Mouse (Mus musculus): ENCODE measurements around the gene Cracr2b. TPM values are rescaled to one million over a fixed set of nuclear protein-coding genes. Genes with fewer than 3 reads are reported as not detected.

Gene Cracr2b
- polyA plus RNA-seq, 1 experiment from 2014 or later, result 8.3 TPM

DNA sequence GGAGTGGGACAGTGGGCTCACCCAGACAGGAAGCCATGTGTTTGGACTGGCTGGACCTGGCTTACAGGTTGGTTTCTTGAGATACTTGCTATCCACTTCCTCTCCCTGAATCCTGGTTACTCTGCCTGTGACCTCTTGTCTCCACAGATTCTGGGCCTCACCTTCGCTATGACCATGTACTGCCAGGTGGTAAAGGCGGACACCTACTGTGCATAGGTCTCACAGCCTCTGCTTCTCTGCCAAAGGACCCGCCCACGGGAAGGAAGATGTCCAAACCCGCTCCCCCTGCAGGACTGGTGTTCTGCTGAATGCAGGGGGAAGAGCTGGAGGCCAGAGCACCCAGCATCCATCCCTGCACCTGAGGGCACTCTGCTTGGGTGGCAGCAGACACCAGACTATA, 31.8 kb downstream of the Cracr2b start:
- peaks cover 55% of the 10 kb centered on the region for H3K36me3 ChIP-seq (replicated peaks)
- WGBS, result 91% methylated on average over 5 of the region's 5 CpGs

DNA sequence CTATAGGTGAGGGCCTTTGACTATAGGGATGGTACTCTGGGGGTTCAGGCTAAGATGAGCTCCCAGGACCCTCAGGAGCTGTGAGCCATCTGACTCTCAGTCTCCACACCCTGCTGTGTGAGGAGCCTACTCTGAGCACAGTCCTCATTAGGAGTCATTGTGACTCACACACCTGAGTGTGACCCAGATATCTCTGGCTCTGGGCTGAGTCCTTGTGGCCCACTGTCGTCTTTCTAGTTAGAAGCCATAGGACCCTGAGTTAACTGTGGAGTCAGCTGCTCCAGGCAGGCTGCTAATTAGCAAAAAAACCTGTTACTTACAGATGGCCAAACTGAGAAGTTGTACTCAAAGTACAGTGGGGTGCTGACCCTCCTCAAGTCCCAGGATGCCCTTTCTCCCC, 32.8 kb downstream of the Cracr2b start:
- WGBS, result 82% methylated on average over 1 of the region's 1 CpGs
- H3K4me1 ChIP-seq, result no peaks in the 10 kb centered on the region
- H3K27ac ChIP-seq (replicated peaks), result no peak overlapping the region
- H3K27me3 ChIP-seq (replicated peaks; ENCODE audit: low read depth, poor library complexity, severe bottlenecking), result no peaks in the 10 kb centered on the region
- H3K9me3 ChIP-seq, result no peaks in the 10 kb centered on the region
- H3K4me3 ChIP-seq, result no peak overlapping the region
- H3K36me3 ChIP-seq (replicated peaks), result peaks cover 58% of the 10 kb centered on the region
- DNase-seq (ENCODE audit: low spot score), result no peak

More for the DNA sequence above, 31.8 kb downstream of the Cracr2b start:
- H3K4me1 ChIP-seq, result no peaks in the 10 kb centered on the region
- H3K4me3 ChIP-seq, result no peak overlapping the region
- no peaks in the 10 kb centered on the region for H3K9me3 ChIP-seq
- H3K27me3 ChIP-seq (replicated peaks; ENCODE audit: low read depth, poor library complexity, severe bottlenecking), result no peaks in the 10 kb centered on the region
- DNase-seq (ENCODE audit: low spot score), result no peak
- no peak overlapping the region for H3K27ac ChIP-seq (replicated peaks)

DNA sequence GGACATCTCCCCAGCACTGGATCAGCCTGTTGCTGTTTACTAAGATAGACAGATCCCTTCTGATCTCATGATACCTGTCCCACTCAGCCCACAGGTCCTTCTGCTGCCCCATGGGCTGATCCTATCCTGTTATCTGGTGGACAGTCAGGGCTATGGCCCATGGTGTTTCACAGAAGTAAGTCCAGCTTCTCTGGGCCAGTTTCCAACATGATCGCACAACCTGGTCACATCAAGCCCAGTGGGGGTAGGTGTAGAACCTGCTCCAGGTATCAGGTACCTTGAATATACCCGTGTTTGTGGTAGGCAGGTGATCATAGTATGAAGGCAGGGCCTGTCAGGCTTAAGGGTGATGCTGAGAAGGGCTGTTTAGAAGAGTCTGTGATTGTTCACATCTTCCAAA, 34.5 kb downstream of the Cracr2b start:
- Histone ChIP-seq H3K4me1 (no peaks in the 10 kb centered on the region), H3K27ac (replicated peaks) (no peak overlapping the region), H3K27me3 (replicated peaks; ENCODE audit: low read depth, poor library complexity, severe bottlenecking) (no peaks in the 10 kb centered on the region), H3K9me3 (no peaks in the 10 kb centered on the region), H3K36me3 (replicated peaks) (peaks cover 73% of the 10 kb centered on the region), H3K4me3 (no peak overlapping the region)
- WGBS, result 80% methylated on average over 2 of the region's 2 CpGs
- DNase-seq (ENCODE audit: low spot score), result no peak

DNA sequence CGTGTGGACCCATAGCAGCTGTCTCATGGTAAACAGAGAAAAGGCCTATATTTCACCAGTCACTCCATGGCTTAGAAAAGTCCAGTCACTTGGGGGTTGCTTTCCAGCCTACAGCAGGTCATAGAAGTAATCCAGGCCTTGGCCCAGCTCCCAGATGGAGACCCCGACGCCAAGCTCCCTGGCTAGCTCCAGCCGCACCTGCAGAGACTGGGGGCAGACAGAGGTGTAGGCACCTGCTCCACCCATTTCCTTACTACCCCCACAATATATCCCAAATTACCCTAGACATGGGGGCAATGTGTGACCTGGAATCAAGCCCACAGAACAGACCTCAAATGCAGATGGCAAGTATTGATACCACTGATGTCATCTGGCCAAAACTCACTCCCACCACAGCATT, 35.0 kb downstream of the Cracr2b start:
- DNase-seq (ENCODE audit: low spot score), result no peak
- H3K36me3 ChIP-seq (replicated peaks), result peaks cover 70% of the 10 kb centered on the region
- H3K4me3 ChIP-seq, result no peak overlapping the region
- 89% methylated on average over 4 of the region's 4 CpGs for WGBS
- no peaks in the 10 kb centered on the region for H3K9me3 ChIP-seq
- no peaks in the 10 kb centered on the region for H3K4me1 ChIP-seq
- H3K27me3 ChIP-seq (replicated peaks; ENCODE audit: low read depth, poor library complexity, severe bottlenecking), result no peaks in the 10 kb centered on the region
- H3K27ac ChIP-seq (replicated peaks), result no peak overlapping the region

DNA sequence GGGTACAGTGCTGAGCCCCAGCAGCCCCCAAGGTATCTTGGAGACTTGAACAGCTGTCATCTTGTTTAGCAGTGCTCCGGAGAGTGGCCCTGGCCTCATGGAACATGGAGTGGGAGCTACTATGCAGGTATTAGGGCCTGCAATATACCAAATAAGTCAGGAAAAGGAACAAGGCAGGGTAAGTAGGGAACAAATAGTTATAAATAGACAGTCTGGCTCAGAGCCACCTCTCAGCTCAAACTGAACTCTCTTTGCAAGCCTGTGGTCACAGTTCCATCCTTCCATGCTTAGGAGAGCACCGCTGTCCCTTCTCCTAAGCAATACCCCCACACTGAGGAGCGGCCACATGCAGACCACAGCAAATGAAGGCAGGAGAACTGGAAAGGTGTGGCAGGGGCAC, 36.7 kb downstream of the Cracr2b start:
- Histone ChIP-seq H3K4me3 (no peak overlapping the region), H3K27ac (replicated peaks) (no peak overlapping the region), H3K9me3 (no peaks in the 10 kb centered on the region), H3K4me1 (no peaks in the 10 kb centered on the region), H3K36me3 (replicated peaks) (peaks cover 56% of the 10 kb centered on the region), H3K27me3 (replicated peaks; ENCODE audit: low read depth, poor library complexity, severe bottlenecking) (no peaks in the 10 kb centered on the region)
- 91% methylated on average over 3 of the region's 3 CpGs for WGBS
- no peak for DNase-seq (ENCODE audit: low spot score)

DNA sequence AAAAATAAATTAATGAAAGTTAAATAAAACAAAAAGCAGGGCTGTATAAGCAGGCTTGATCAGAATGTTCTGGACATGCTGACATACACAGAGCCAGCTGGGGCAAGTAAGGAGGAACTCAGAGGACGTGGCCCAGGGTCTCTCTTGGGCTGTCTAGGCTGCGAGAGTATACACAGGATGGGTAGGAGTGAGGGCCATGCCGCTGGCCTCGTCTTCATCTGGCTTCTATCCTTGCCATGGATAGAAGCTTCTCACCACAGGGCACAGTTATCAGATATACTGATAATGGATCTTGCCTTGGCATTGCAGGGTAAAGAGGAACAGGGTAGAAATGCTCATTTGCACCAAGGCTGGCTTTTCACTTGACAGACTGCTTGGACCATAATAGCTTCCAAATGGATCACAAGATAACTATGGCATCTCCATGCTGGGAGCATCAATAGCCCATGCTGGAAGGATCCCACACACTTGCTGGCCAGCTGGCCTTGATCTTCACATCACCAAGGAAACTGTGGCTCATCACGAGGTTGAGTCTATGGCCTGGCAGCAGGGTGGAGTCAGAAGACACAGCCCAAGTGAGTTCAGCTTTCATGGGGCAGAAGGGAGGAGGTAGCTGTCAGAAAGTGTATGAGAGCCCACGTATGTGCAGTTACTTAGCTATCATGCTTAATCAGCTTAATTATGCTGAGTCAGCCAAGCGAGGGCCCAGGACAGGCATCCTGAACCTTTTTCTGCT, 41.1 kb downstream of the Cracr2b start:
- H3K4me3 ChIP-seq, result no peak overlapping the region
- no peaks in the 10 kb centered on the region for H3K9me3 ChIP-seq
- no peaks in the 10 kb centered on the region for H3K27me3 ChIP-seq (replicated peaks; ENCODE audit: low read depth, poor library complexity, severe bottlenecking)
- H3K36me3 ChIP-seq (replicated peaks), result peaks cover 29% of the 10 kb centered on the region
- H3K27ac ChIP-seq (replicated peaks), result no peak overlapping the region
- WGBS, result 87% methylated on average over 7 of the region's 7 CpGs
- no peak for DNase-seq (ENCODE audit: low spot score)
- H3K4me1 ChIP-seq, result no peaks in the 10 kb centered on the region

DNA sequence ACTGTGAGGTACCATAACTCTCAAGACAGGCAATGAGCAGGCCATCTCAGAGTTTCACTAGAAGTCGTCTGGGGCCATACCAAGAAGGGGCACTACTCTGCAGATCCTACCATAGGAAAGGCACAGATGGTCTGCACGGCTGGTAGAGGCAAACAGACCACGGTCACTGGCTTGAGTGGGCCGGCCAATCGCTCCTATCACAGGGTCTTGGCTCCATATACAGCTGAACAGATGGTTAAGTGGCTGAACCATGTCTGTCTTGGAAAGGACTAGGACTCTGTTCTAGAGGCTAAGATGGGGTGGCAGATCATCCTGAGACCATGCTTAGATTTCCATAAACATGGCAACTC, 41.6 kb downstream of the Cracr2b start:
- H3K4me3 ChIP-seq, result no peak overlapping the region
- no peaks in the 10 kb centered on the region for H3K4me1 ChIP-seq
- H3K27me3 ChIP-seq (replicated peaks; ENCODE audit: low read depth, poor library complexity, severe bottlenecking), result no peaks in the 10 kb centered on the region
- WGBS, result 96% methylated on average over 5 of the region's 5 CpGs
- H3K36me3 ChIP-seq (replicated peaks), result peaks cover 29% of the 10 kb centered on the region
- no peak for DNase-seq (ENCODE audit: low spot score)
- H3K27ac ChIP-seq (replicated peaks), result no peak overlapping the region
- H3K9me3 ChIP-seq, result no peaks in the 10 kb centered on the region

DNA sequence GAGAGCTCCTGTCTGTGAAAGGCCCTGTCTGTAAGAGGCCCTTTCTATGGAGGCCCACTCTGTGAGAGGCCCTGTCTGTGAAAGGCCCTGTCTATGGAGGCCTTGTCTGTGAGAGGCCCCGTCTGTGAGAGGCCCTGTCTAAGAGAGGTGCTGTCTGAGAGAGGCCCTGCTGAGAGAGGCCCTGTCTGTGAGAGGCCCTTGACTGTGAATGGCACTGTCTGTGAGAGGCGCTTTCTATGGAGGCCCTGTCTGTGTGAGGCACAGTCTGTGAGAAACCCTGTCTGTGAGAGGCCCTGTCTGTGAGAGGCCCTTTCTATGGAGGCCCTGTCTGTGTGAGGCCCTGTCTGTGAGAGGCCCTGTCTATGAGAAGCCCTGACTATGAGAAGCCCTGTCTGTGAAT, 45.4 kb downstream of the Cracr2b start:
- Histone ChIP-seq H3K27me3 (replicated peaks; ENCODE audit: low read depth, poor library complexity, severe bottlenecking) (no peaks in the 10 kb centered on the region), H3K36me3 (replicated peaks) (peaks cover 23% of the 10 kb centered on the region; the same call in 1 of the 2 replicates), H3K4me1 (peaks cover 8% of the 10 kb centered on the region; the same call in 1 of the 2 replicates), H3K27ac (replicated peaks) (peak overlapping the region; percentile 72), H3K9me3 (no peaks in the 10 kb centered on the region), H3K4me3 (no peak overlapping the region)
- DNase-seq (ENCODE audit: low spot score), result no peak
- WGBS, result 82% methylated on average over 2 of the region's 2 CpGs

DNA sequence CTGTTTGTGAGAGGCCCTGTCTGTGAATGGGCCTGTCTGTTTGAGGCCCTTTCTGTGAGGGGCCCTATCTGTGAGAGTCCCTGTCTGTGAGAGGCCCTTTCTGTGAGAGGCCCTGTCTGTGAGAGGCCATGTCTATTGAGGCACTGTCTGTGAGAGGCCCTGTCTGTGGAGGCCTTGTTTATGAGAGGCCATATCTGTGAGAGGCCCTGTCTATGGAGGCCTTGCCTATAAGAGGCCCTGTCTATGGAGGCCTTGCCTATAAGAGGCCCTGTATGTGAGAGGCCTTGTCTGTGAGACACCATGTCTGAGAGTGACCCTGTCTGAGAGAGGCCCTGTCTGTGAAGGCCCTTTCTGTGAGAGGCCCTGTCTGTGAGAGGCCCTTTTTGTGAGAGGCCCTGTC, 47.3 kb downstream of the Cracr2b start:
- peak overlapping the region; percentile 72 for H3K27ac ChIP-seq (replicated peaks)
- no peaks in the 10 kb centered on the region for H3K9me3 ChIP-seq
- H3K4me1 ChIP-seq, result peaks cover 8% of the 10 kb centered on the region; the same call in 1 of the 2 replicates
- H3K4me3 ChIP-seq, result no peak overlapping the region
- DNase-seq (ENCODE audit: low spot score), result no peak
- H3K27me3 ChIP-seq (replicated peaks; ENCODE audit: low read depth, poor library complexity, severe bottlenecking), result no peaks in the 10 kb centered on the region
- peaks cover 27% of the 10 kb centered on the region; the same call in 1 of the 2 replicates for H3K36me3 ChIP-seq (replicated peaks)

DNA sequence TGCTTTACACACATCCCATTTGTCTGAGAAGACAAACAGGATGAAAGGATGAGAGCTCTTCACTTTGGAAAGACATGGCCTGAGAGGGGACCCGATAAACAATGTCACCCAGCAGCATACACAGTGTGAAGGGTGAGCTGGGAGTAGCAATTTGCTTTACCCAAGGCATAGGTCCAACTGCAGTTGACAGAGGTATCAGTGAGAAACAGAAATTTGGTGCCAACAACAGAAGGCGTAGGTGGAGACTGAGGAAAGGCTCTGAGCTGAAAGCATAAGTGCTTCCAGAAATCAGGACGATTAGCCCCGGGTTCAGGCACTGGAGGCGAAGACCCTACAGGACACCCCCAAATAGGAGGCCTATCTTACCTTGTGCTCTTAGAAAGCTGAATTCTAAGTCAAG, 49.3 kb downstream of the Cracr2b start:
- H3K4me1 ChIP-seq, result peaks cover 8% of the 10 kb centered on the region; the same call in 1 of the 2 replicates
- no peaks in the 10 kb centered on the region for H3K9me3 ChIP-seq
- 92% methylated on average over 5 of the region's 5 CpGs for WGBS
- H3K27ac ChIP-seq (replicated peaks), result no peak overlapping the region
- no peak for DNase-seq (ENCODE audit: low spot score)
- no peak overlapping the region for H3K4me3 ChIP-seq
- H3K36me3 ChIP-seq (replicated peaks), result peaks cover 39% of the 10 kb centered on the region
- no peaks in the 10 kb centered on the region for H3K27me3 ChIP-seq (replicated peaks; ENCODE audit: low read depth, poor library complexity, severe bottlenecking)

DNA sequence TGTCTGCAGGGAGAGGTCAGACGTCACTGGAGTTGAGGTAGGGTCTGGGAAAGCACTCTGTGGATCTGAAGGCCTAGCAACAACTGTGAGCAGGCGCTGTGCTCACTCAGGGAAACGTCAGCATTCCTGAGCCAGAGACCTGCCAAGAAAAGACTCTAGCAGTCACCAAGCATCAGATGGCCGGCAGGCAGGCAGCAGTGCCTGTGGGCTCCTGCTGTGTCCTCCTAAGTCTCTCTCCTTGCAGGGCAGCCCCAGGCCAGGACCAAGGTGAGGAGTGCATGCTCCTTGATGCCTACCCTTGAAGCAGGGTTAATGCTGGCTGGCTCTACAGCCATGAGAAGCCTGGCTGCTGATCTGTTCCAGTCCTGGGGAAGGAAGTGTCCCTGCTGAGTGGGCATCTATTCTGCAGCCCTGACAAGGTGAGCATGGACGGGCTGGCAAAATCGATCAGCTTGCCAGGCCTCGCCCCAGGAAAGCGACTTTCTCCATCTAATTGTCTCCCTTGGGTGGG, 49.8 kb downstream of the Cracr2b start:
- H3K36me3 ChIP-seq (replicated peaks), result peaks cover 40% of the 10 kb centered on the region
- WGBS, result 70% methylated on average over 8 of the region's 8 CpGs
- no peak overlapping the region; the same call in 1 of the 2 replicates for H3K27ac ChIP-seq (replicated peaks)
- no peaks in the 10 kb centered on the region for H3K9me3 ChIP-seq
- no peak for DNase-seq (ENCODE audit: low spot score)
- no peaks in the 10 kb centered on the region for H3K27me3 ChIP-seq (replicated peaks; ENCODE audit: low read depth, poor library complexity, severe bottlenecking)
- H3K4me1 ChIP-seq, result peaks cover 8% of the 10 kb centered on the region; the same call in 1 of the 2 replicates
- H3K4me3 ChIP-seq, result no peak overlapping the region

All from embryonic facial prominence, embryonic 10.5 days (tissue).